ENCODE assay signal across 8 mouse cellular contexts in the genomic region with DNA sequence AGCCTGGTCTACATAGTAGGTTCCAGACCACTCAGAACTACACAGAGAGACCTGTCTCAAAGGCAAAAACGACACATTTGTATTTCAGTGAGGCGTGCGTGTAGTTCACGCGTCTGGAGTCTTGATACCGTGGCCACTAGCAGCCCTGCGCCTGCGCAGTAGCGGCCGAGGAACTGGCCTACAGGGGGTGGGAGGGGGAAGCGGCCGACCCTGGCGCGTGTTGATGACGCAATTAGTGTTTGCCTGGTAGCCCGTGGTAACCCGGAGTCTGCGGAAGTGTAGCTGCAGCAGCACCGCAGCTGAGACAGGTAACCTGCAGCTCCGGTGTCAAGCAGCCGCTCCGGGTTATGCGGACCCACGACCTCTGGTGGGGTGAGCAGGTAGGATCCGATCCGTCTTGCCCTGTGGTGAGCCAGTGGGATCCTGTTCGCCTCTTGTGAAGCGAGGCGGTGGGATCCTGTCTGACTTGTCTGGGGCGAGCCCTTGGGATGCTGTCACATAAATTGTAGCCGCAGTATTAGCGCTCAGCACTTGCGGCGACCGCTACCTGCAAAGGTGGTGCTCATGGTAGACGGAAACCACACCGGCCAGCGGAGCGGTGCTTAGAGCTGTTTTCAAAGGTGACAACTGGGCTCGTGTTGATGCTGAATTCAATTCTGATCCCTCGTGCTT. TPM values are rescaled to one million over a fixed set of nuclear protein-coding genes. Genes with fewer than 3 reads are reported as not detected.
A peak's percentile ranks its signal among the peaks of the same experiment; 100 is the strongest.
DNase-seq lines count a peak whose midpoint lies in the region; ATAC-seq lines count a peak whose summit lies in the region.

A gene (plus strand): TSS at position 254 of the 672 bp plus-strand sequence.

- no peaks in the 10 kb centered on the region for H3K4me1 ChIP-seq in heart, embryonic 14.5 days (ENCODE audit: control insufficient read depth in 2 of 2, insufficient read depth in 2 of 2, low read length in 2 of 2)
- peaks cover 18% of the 10 kb centered on the region for H3K4me1 ChIP-seq in liver, embryonic 13.5 days (replicated peaks)
- H3K4me1 ChIP-seq in stomach, embryonic 16.5 days (ENCODE audit: control insufficient read depth, insufficient read depth, low read length), result no peaks in the 10 kb centered on the region

- peak within 1 kb of the TSS; percentile 77 for H3K9ac ChIP-seq in heart, embryonic 14.5 days (ENCODE audit: low read length)
- peak within 1 kb of the TSS; percentile 70 for H3K9ac ChIP-seq in liver, embryonic 13.5 days
- H3K9ac ChIP-seq in stomach, embryonic 16.5 days (ENCODE audit: low read length), result peak within 1 kb of the TSS; percentile 69

- DNase-seq in c-Kit-negative CD71-positive TER-119-positive erythroid progenitor cells, embryonic 14.5 days (ENCODE audit: low read depth, low spot score), result peak; percentile 82
- DNase-seq in fibroblast of lung, adult 2 months (ENCODE audit: low read depth), result peak; percentile 83
- DNase-seq in kidney, postnatal 14 days, result peak; percentile 98
- DNase-seq in liver, embryonic 13.5 days, result peak; percentile 92
- peak; percentile 99 for DNase-seq in neural tube, embryonic 10.5 days (ENCODE audit: extremely low spot score, low spot score)

- no peaks in the 10 kb centered on the region for H3K27me3 ChIP-seq in heart, embryonic 14.5 days (ENCODE audit: control insufficient read depth, insufficient read depth, low read length)
- H3K27me3 ChIP-seq in liver, embryonic 13.5 days, result no peaks in the 10 kb centered on the region
- no peaks in the 10 kb centered on the region for H3K27me3 ChIP-seq in stomach, embryonic 16.5 days (ENCODE audit: control insufficient read depth, insufficient read depth, low read length)

- no peaks in the 10 kb centered on the region for H3K9me3 ChIP-seq in heart, embryonic 14.5 days (ENCODE audit: control insufficient read depth, low read length)
- H3K9me3 ChIP-seq in liver, embryonic 13.5 days (replicated peaks), result no peaks in the 10 kb centered on the region
- H3K9me3 ChIP-seq in stomach, embryonic 16.5 days (replicated peaks; ENCODE audit: control insufficient read depth, low read length), result no peaks in the 10 kb centered on the region

- under 1% methylated on average over 41 of the region's 41 CpGs for WGBS in heart, embryonic 14.5 days
- under 1% methylated on average over 41 of the region's 41 CpGs for WGBS in liver, embryonic 13.5 days (ENCODE audit: insufficient replicate concordance)
- WGBS in stomach, embryonic 16.5 days, result under 1% methylated on average over 41 of the region's 41 CpGs

- H3K4me2 ChIP-seq in heart, embryonic 14.5 days (ENCODE audit: low read length), result peak within 1 kb of the TSS; percentile 82
- H3K4me2 ChIP-seq in liver, embryonic 13.5 days, result peak within 1 kb of the TSS; percentile 85
- H3K4me2 ChIP-seq in stomach, embryonic 16.5 days (ENCODE audit: low read depth, low read length), result peak within 1 kb of the TSS; percentile 65

- peak; percentile 98 for ATAC-seq in CD4-positive, CD25-positive, alpha-beta regulatory T cell, adult 4 months
- ATAC-seq in heart, embryonic 14.5 days (ENCODE audit: insufficient number of reproducible peaks, insufficient read depth, low FRiP score, low read depth), result peak; percentile 79
- ATAC-seq in liver, embryonic 13.5 days (ENCODE audit: low read depth), result peak; percentile 93
- ATAC-seq in stomach, embryonic 16.5 days (ENCODE audit: insufficient read depth, low FRiP score), result peak; percentile 93

- no peak within 1 kb of the TSS; a peak in 1 of 4 replicates for H3K27ac ChIP-seq in heart, embryonic 14.5 days (replicated peaks in 1 of 2; ENCODE audit: control insufficient read depth in 1 of 2, insufficient read depth in 1 of 2, low read depth in 2 of 2, low read length in 2 of 2)
- no peak within 1 kb of the TSS; the same call in 1 of the 2 replicates for H3K27ac ChIP-seq in liver, embryonic 13.5 days
- H3K27ac ChIP-seq in stomach, embryonic 16.5 days (ENCODE audit: low read length), result no peak within 1 kb of the TSS

- no peaks in the 10 kb centered on the region for H3K36me3 ChIP-seq in heart, embryonic 14.5 days (ENCODE audit: control insufficient read depth, insufficient read depth, low read length)
- no peaks in the 10 kb centered on the region for H3K36me3 ChIP-seq in liver, embryonic 13.5 days
- H3K36me3 ChIP-seq in stomach, embryonic 16.5 days (ENCODE audit: control insufficient read depth, insufficient read depth, low read length), result no peaks in the 10 kb centered on the region

- H3K4me3 ChIP-seq in heart, embryonic 14.5 days (ENCODE audit: control insufficient read depth in 1 of 2, insufficient read depth in 1 of 2, low read depth in 1 of 2, low read length in 2 of 2), result peak within 1 kb of the TSS; percentile 84 to 92
- peak within 1 kb of the TSS; percentile 71 for H3K4me3 ChIP-seq in liver, embryonic 13.5 days (replicated peaks)
- peak within 1 kb of the TSS; percentile 69 for H3K4me3 ChIP-seq in stomach, embryonic 16.5 days (replicated peaks; ENCODE audit: low read length)

RNA-seq across cellular contexts. Expression of the gene that starts here (rescaled TPM):
- 100 to 1,000 TPM; 224 to 233 TPM for polyA plus RNA-seq in CD4-positive, CD25-positive, alpha-beta regulatory T cell, adult 4 months (2017; shearing (Covaris generic))
- polyA plus RNA-seq in heart, embryonic 14.5 days (2014; fragmentation: Nextera tagmentation; extraction: Ambion mirVana), result 62.7 and 69.5 TPM in 2 replicates
- polyA plus RNA-seq in liver, embryonic 13.5 days (2015; fragmentation: Nextera tagmentation; extraction: Ambion mirVana), result 16.5 and 17.2 TPM in 2 replicates
- 119 and 131 TPM in 2 replicates for polyA plus RNA-seq in stomach, embryonic 16.5 days (2015; fragmentation: Nextera tagmentation; extraction: Ambion mirVana)
